Mouse (Mus musculus): ENCODE measurements around the gene Trim26. TPM values are rescaled to one million over a fixed set of nuclear protein-coding genes. Genes with fewer than 3 reads are reported as not detected.
"Not testable (repeated sequence)": the region's sequence is repeated elsewhere in the genome, so short reads cannot be mapped to it uniquely, and the experiment has no call there.

Trim26 gene
- polyA plus RNA-seq, 1 experiment, result 17.7 TPM

GRCm38 (mm10) chr17:36869955-36870810, 33.2 kb downstream of the Trim26 start:
- no peak overlapping the region for H3K4me3 ChIP-seq (replicated peaks)
- peaks cover 45% of the 10 kb centered on the region for H3K27me3 ChIP-seq (replicated peaks)
- no peaks in the 10 kb centered on the region for H3K9me3 ChIP-seq
- H3K4me1 ChIP-seq, result peaks cover 55% of the 10 kb centered on the region
- H3K36me3 ChIP-seq (replicated peaks; ENCODE audit: low read length), result no peaks in the 10 kb centered on the region
- TF ChIP-seq FLI1 (IDR thresholded peaks at IDR 0.05; ENCODE audit: low read length) (no peak), GATA1 (IDR thresholded peaks at IDR 0.05; ENCODE audit: borderline replicate concordance, low read length) (no peak)

- H3K36me3 ChIP-seq (replicated peaks; ENCODE audit: low read length), result no peaks in the 10 kb centered on the region
- no peak overlapping the region for H3K4me3 ChIP-seq (replicated peaks)
- H3K4me1 ChIP-seq, result peaks cover 33% of the 10 kb centered on the region
- TF ChIP-seq GATA1 (IDR thresholded peaks at IDR 0.05; ENCODE audit: borderline replicate concordance, low read length) (no peak), FLI1 (IDR thresholded peaks at IDR 0.05; ENCODE audit: low read length) (no peak)
- H3K27me3 ChIP-seq (replicated peaks), result peaks cover 51% of the 10 kb centered on the region
- peaks cover 8% of the 10 kb centered on the region for H3K9me3 ChIP-seq
Observed at GRCm38 (mm10) chr17:36874636-36875035, 37.7 kb downstream of the Trim26 start.

GRCm38 (mm10) chr17:36883350-36883749, 46.4 kb downstream of the Trim26 start:
- Histone ChIP-seq H3K27me3 (replicated peaks) (peaks cover 36% of the 10 kb centered on the region), H3K9me3 (peaks cover 7% of the 10 kb centered on the region), H3K4me3 (replicated peaks) (no peak overlapping the region), H3K4me1 (peaks cover 13% of the 10 kb centered on the region), H3K36me3 (replicated peaks; ENCODE audit: low read length) (no peaks in the 10 kb centered on the region)
- TF ChIP-seq GATA1 (IDR thresholded peaks at IDR 0.05; ENCODE audit: borderline replicate concordance, low read length), result no peak

- Histone ChIP-seq H3K4me3 (replicated peaks) (no peak overlapping the region), H3K9me3 (no peaks in the 10 kb centered on the region), H3K36me3 (replicated peaks; ENCODE audit: low read length) (no peaks in the 10 kb centered on the region), H3K4me1 (peaks cover 7% of the 10 kb centered on the region), H3K27me3 (replicated peaks) (peaks cover 42% of the 10 kb centered on the region)
- TF ChIP-seq FLI1 (IDR thresholded peaks at IDR 0.05; ENCODE audit: low read length) (no peak), GATA1 (IDR thresholded peaks at IDR 0.05; ENCODE audit: borderline replicate concordance, low read length) (no peak)
Observed at GRCm38 (mm10) chr17:36885132-36885790, 48.3 kb downstream of the Trim26 start.

GRCm38 (mm10) chr17:36890073-36890903, 53.4 kb downstream of the Trim26 start, which contains the start of gene Trim40:
Gene Trim40 (minus strand): TSS chr17:36890123.
- H3K9me3 ChIP-seq, result no peaks in the 10 kb centered on the region
- no peaks in the 10 kb centered on the region for H3K36me3 ChIP-seq (replicated peaks; ENCODE audit: low read length)
- H3K4me3 ChIP-seq (replicated peaks), result no peak within 1 kb of the TSS
- H3K27me3 ChIP-seq (replicated peaks), result peaks cover 46% of the 10 kb centered on the region
- no peak for TF ChIP-seq FLI1 (IDR thresholded peaks at IDR 0.05; ENCODE audit: low read length)
- TF ChIP-seq GATA1 (IDR thresholded peaks at IDR 0.05; ENCODE audit: borderline replicate concordance, low read length), result no peak
- H3K4me1 ChIP-seq, result peaks cover 22% of the 10 kb centered on the region

GRCm38 (mm10) chr17:36891496-36891895, 54.6 kb downstream of the Trim26 start:
- H3K9me3 ChIP-seq; H3K4me3 ChIP-seq (replicated peaks); H3K36me3 ChIP-seq (replicated peaks; ENCODE audit: low read length): not testable (repeated sequence)
- H3K27me3 ChIP-seq (replicated peaks), result peaks cover 47% of the 10 kb centered on the region
- H3K4me1 ChIP-seq, result peaks cover 23% of the 10 kb centered on the region

- Histone ChIP-seq H3K4me1 (peaks cover 23% of the 10 kb centered on the region), H3K27me3 (replicated peaks) (peaks cover 48% of the 10 kb centered on the region), H3K36me3 (replicated peaks; ENCODE audit: low read length) (no peaks in the 10 kb centered on the region), H3K9me3 (no peaks in the 10 kb centered on the region), H3K4me3 (replicated peaks) (no peak overlapping the region)
- no peak for TF ChIP-seq GATA1 (IDR thresholded peaks at IDR 0.05; ENCODE audit: borderline replicate concordance, low read length)
- TF ChIP-seq FLI1 (IDR thresholded peaks at IDR 0.05; ENCODE audit: low read length), result no peak
Observed at GRCm38 (mm10) chr17:36892362-36892761, 55.4 kb downstream of the Trim26 start.

- TF ChIP-seq GATA1 (IDR thresholded peaks at IDR 0.05; ENCODE audit: borderline replicate concordance, low read length) (no peak), FLI1 (IDR thresholded peaks at IDR 0.05; ENCODE audit: low read length) (no peak)
- Histone ChIP-seq H3K4me1 (peaks cover 27% of the 10 kb centered on the region), H3K9me3 (no peaks in the 10 kb centered on the region), H3K36me3 (replicated peaks; ENCODE audit: low read length) (no peaks in the 10 kb centered on the region), H3K27me3 (replicated peaks) (peaks cover 52% of the 10 kb centered on the region), H3K4me3 (replicated peaks) (no peak overlapping the region)
Observed at GRCm38 (mm10) chr17:36893387-36893786, 56.5 kb downstream of the Trim26 start.

- Histone ChIP-seq H3K4me3 (replicated peaks) (no peak overlapping the region), H3K36me3 (replicated peaks; ENCODE audit: low read length) (no peaks in the 10 kb centered on the region), H3K4me1 (peaks cover 31% of the 10 kb centered on the region), H3K9me3 (no peaks in the 10 kb centered on the region), H3K27me3 (replicated peaks) (peaks cover 47% of the 10 kb centered on the region)
- no peak for TF ChIP-seq GATA1 (IDR thresholded peaks at IDR 0.05; ENCODE audit: borderline replicate concordance, low read length)
- TF ChIP-seq FLI1 (IDR thresholded peaks at IDR 0.05; ENCODE audit: low read length), result no peak
Observed at GRCm38 (mm10) chr17:36896583-36896982, 59.6 kb downstream of the Trim26 start.
